Mouse (Mus musculus): ENCODE results near the gene Meltf. TPM values are rescaled to one million over a fixed set of nuclear protein-coding genes. Genes with fewer than 3 reads are reported as not detected.

Gene Meltf
- polyA plus RNA-seq, 1 experiment: 7.5 TPM

DNA sequence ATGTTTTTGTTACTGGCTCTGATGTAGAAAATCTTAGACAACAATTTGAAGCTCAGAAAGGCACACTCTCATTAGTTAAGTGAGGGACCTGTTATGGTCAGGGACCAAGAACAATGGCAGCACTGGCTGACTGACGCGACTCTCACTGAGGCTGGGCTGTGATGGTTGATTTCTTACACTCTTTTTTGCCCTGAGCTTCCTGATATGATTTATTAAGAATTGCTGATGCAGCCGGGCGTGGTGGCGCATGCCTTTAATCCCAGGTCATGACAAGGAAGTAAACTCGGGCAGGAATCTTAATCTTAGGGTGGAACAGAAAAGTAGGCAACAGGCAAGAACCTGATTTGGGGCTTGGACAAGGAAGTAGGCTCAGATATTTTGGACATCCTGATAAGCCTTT lies 47.5 kb downstream of the Meltf start:
- TF ChIP-seq POLR2A (IDR thresholded peaks at IDR 0.05; ENCODE audit: control insufficient read depth, low read depth, low read length) (no peak), CTCF (IDR thresholded peaks at IDR 0.05; ENCODE audit: control insufficient read depth, insufficient read depth, insufficient replicate concordance, low read depth, low read length) (no peak)

DNA sequence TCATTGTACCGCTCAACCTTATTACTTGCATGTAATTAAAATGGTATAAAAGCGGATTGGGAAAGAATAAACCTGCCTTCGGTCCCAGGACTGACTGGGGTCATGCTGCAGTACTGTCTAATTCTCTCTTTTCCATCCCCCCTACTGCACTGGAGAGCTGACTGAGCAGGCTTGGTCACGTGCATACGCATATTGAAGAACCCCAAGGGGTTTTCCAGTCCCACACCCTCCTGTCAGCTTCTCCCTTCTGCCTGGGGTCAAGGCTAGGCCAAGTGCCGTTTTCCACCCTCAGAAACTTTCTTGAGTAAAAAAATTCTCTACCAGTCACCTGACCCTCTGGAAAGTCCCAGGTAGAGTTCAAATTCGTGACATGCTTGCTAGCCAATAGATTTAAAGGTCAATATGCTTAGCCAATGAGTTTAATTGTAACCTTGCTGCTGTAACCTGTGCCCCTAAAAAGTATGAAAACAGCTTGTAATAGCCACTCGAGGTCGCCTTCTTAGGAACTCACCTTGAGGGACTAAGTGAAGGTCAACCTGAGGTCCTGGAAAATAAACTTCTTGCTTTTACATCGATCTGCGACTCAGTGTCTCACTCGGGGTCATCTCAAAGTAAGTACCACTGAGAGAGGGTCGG lies 48.1 kb downstream of the Meltf start:
- no peaks in the 10 kb centered on the region for H3K27me3 ChIP-seq (ENCODE audit: control insufficient read depth, insufficient read depth, low read length)

More for the DNA sequence above, 47.5 kb downstream of the Meltf start:
- Histone ChIP-seq H3K27me3 (ENCODE audit: control insufficient read depth, insufficient read depth, low read length) (no peaks in the 10 kb centered on the region), H3K4me3 (ENCODE audit: control insufficient read depth, low read depth, low read length) (no peak overlapping the region), H3K27ac (ENCODE audit: control insufficient read depth, insufficient read depth, low read depth, low read length) (no peak overlapping the region), H3K4me1 (ENCODE audit: control insufficient read depth, insufficient read depth, low read length) (no peaks in the 10 kb centered on the region), H3K36me3 (ENCODE audit: control insufficient read depth, insufficient read depth, low read length) (no peaks in the 10 kb centered on the region)

DNA sequence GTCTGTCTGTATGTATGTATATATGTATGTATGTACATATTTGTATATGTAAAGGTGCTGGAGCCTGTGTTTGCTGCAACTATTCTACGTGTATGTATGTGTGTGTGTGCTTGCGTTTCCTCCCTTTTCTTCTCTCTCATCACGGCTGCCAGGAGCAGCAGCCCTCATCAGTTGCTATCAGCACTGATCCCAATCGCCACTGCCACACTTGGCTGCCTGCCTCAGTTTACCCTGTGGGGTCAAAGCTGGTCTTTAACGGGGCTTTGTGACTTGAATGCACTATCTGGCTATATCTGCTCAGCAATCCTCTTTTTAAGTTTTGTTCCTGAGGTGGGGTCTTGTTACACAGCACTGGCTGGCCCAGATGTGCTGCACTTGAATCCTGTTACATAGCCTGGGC lies 48.8 kb downstream of the Meltf start:
- peaks cover 4% of the 10 kb centered on the region; the same call in 1 of the 2 replicates for H3K4me1 ChIP-seq (ENCODE audit: control insufficient read depth, insufficient read depth, low read length)
- no peak overlapping the region for H3K27ac ChIP-seq (ENCODE audit: control insufficient read depth, insufficient read depth, low read depth, low read length)
- TF ChIP-seq CTCF (IDR thresholded peaks at IDR 0.05; ENCODE audit: control insufficient read depth, insufficient read depth, insufficient replicate concordance, low read depth, low read length): no peak
- TF ChIP-seq POLR2A (IDR thresholded peaks at IDR 0.05; ENCODE audit: control insufficient read depth, low read depth, low read length): no peak
- H3K27me3 ChIP-seq (ENCODE audit: control insufficient read depth, insufficient read depth, low read length): no peaks in the 10 kb centered on the region
- H3K4me3 ChIP-seq (ENCODE audit: control insufficient read depth, low read depth, low read length): no peak overlapping the region
- no peaks in the 10 kb centered on the region for H3K36me3 ChIP-seq (ENCODE audit: control insufficient read depth, insufficient read depth, low read length)

More for the DNA sequence above, 48.1 kb downstream of the Meltf start:
- Histone ChIP-seq H3K36me3 (ENCODE audit: control insufficient read depth, insufficient read depth, low read length) (no peaks in the 10 kb centered on the region), H3K27ac (ENCODE audit: control insufficient read depth, insufficient read depth, low read depth, low read length) (no peak overlapping the region), H3K4me3 (ENCODE audit: control insufficient read depth, low read depth, low read length) (no peak overlapping the region), H3K4me1 (ENCODE audit: control insufficient read depth, insufficient read depth, low read length) (peaks cover 4% of the 10 kb centered on the region; the same call in 1 of the 2 replicates)
- TF ChIP-seq CTCF (IDR thresholded peaks at IDR 0.05; ENCODE audit: control insufficient read depth, insufficient read depth, insufficient replicate concordance, low read depth, low read length): no peak

DNA sequence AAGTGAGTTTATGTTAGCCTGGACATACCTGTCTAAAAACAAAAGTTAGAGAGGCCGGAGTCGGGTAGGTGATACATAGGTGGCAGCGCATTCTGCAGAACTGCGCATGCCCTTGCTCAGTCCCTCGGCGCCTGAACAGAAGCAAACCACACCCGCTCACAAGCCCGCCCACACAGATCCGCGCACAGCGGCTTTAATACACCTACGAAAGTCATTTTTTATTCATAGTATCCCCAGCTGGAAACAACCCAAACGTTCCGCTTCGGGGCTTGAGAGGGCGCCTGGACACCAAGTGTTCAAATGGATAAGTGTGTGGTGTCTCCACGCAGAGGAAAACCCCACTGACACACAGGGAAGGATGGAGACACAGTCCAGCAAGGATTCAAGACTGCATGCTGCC lies 52.7 kb downstream of the Meltf start:
- H3K27ac ChIP-seq (ENCODE audit: control insufficient read depth, insufficient read depth, low read depth, low read length): no peak overlapping the region
- no peak overlapping the region for H3K4me3 ChIP-seq (ENCODE audit: control insufficient read depth, low read depth, low read length)

DNA sequence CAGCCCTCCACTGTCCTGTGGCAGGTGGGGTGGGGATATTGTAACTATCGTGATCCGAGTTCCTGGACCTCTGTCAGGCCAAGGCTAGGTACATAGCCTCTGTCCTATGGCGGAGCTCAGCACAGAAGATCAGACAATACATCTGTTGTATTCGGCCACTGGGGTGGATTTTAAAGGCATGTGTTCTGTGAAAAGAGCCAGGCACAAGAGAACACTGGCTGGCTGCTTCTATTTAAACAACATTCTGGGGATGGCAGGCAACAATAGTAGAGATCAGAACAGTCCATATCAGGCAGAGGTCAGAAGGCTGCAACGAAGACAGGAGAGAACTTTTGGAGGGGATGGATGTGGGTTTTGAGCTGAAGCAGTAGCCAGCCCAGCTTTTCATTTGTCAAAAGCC lies 53.6 kb downstream of the Meltf start:
- Histone ChIP-seq H3K4me1 (ENCODE audit: control insufficient read depth, insufficient read depth, low read length) (peaks cover 24% of the 10 kb centered on the region), H3K27ac (ENCODE audit: control insufficient read depth, insufficient read depth, low read depth, low read length) (no peak overlapping the region), H3K27me3 (ENCODE audit: control insufficient read depth, insufficient read depth, low read length) (peaks cover 3% of the 10 kb centered on the region; the same call in 1 of the 2 replicates), H3K36me3 (ENCODE audit: control insufficient read depth, insufficient read depth, low read length) (no peaks in the 10 kb centered on the region), H3K4me3 (ENCODE audit: control insufficient read depth, low read depth, low read length) (no peak overlapping the region)
- TF ChIP-seq POLR2A (IDR thresholded peaks at IDR 0.05; ENCODE audit: control insufficient read depth, low read depth, low read length): no peak
- no peak for TF ChIP-seq CTCF (IDR thresholded peaks at IDR 0.05; ENCODE audit: control insufficient read depth, insufficient read depth, insufficient replicate concordance, low read depth, low read length)

More for the DNA sequence above, 52.7 kb downstream of the Meltf start:
- TF ChIP-seq CTCF (IDR thresholded peaks at IDR 0.05; ENCODE audit: control insufficient read depth, insufficient read depth, insufficient replicate concordance, low read depth, low read length): no peak
- TF ChIP-seq POLR2A (IDR thresholded peaks at IDR 0.05; ENCODE audit: control insufficient read depth, low read depth, low read length): no peak
- Histone ChIP-seq H3K36me3 (ENCODE audit: control insufficient read depth, insufficient read depth, low read length) (no peaks in the 10 kb centered on the region), H3K27me3 (ENCODE audit: control insufficient read depth, insufficient read depth, low read length) (peaks cover 3% of the 10 kb centered on the region; the same call in 1 of the 2 replicates), H3K4me1 (ENCODE audit: control insufficient read depth, insufficient read depth, low read length) (peaks cover 24% of the 10 kb centered on the region)

DNA sequence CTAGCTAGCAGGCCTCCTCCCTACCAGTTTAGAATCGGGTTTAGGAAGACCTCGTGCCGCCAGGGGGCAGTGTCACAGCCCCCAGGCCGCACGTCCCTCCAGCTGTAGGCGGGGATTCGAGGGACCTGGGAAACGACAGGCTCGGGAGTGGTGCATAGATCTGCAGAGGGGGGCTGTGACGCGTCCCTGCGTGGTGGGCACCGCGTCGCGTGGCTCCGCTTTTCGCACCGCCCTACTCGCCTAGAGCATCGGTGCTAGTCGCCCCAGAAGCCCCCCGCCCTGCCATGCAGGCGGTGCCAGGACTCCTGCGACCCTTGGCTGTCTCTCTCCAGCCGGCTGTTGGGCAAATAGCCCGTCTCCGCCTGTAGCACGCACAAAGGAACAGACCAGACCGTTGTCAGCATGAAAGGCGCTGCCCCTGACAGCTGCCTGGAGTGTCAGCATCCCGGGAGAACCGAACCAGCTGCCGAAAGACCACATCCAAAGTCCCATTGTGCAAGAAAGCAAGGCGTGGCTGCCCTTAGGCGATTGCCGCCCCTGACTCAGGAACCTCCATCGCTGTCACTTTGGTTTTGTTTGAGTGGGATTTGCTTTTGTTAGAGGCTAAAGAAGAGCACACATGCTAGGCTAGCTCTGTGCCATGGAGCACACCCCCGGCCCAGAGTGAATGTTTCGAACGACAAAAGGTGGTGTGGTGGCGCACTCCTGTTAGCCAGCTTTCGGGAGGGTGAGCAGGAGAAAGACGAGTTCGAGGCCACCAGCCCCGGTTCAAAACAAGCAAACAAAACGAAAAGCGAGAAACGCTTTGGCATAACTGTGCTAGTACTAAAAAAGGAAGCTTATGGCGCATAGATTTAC lies 54.5 kb downstream of the Meltf start:
- Histone ChIP-seq H3K4me1 (ENCODE audit: control insufficient read depth, insufficient read depth, low read length) (peaks cover 24% of the 10 kb centered on the region), H3K36me3 (ENCODE audit: control insufficient read depth, insufficient read depth, low read length) (no peaks in the 10 kb centered on the region), H3K4me3 (ENCODE audit: control insufficient read depth, low read depth, low read length) (peak overlapping the region; percentile 75), H3K27me3 (ENCODE audit: control insufficient read depth, insufficient read depth, low read length) (peaks cover 3% of the 10 kb centered on the region; the same call in 1 of the 2 replicates), H3K27ac (ENCODE audit: control insufficient read depth, insufficient read depth, low read depth, low read length) (no peak overlapping the region; the same call in 1 of the 2 replicates)
- TF ChIP-seq CTCF (IDR thresholded peaks at IDR 0.05; ENCODE audit: control insufficient read depth, insufficient read depth, insufficient replicate concordance, low read depth, low read length) (peak; percentile 73; the same call in 1 of the 2 replicates), POLR2A (IDR thresholded peaks at IDR 0.05; ENCODE audit: control insufficient read depth, low read depth, low read length) (no peak)

All from testis, adult 2 months (tissue).